Mouse (Mus musculus): ENCODE data around the gene Fbln2.

- TF ChIP-seq POLR2A (IDR thresholded peaks at IDR 0.05; ENCODE audit: control insufficient read depth, low read depth, low read length) (no peak), CTCF (IDR thresholded peaks at IDR 0.05; ENCODE audit: control insufficient read depth, insufficient read depth, insufficient replicate concordance, low read depth, low read length) (no peak)
These were observed 39.9 kb upstream of the Fbln2 start for GRCm38 (mm10) chr6:91172381-91172780.
